Mouse (Mus musculus): ENCODE results near the gene Slc37a1.

DNA sequence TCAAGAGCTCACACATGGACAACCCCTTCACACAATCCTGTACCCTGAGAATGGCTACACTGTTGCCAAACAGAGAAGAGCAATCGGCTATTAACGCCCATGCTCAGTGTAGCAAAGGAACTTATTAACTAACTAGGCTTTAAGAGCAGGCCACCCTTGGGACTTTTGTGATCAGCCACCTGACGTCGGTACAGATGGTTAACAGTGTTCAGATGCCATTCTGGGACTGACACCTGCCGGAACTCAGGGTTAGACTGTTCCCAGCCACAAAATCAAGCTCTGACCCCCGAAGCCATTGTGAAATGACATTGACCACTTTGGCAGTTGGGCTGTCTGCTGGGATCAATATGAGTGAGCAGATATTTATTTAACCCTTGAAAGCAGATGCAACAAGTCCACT lies 25.2 kb upstream of the Slc37a1 start:
- TF ChIP-seq CTCF (IDR thresholded peaks at IDR 0.05; ENCODE audit: insufficient read depth, low read depth, low read length) = no peak
- TF ChIP-seq POLR2A (IDR thresholded peaks at IDR 0.05; ENCODE audit: insufficient read depth, low read depth, low read length) = no peak
